In the genomic region with DNA sequence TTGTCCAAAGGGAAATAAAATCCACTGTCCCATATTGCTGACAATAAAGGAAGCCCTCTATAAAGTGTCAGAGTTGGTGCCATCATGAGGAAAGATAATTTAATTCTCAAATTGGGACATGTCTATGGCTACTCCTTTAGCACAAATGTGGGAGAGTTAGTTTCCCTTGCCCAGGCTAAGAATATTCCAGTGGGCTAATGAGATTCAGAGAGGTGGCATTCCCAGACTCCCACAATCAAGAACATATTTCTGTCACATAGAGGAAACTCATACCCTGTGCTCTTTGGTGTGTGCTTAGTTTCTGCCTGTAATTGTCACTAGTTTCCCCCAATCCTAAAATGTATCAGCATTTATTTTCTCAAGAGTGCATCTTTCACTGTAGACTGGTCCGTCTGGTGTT, we compare ENCODE assay signal across 23 mouse cellular contexts.
DNase-seq lines count a peak whose midpoint lies in the region; ATAC-seq and TF ChIP-seq lines count a peak whose summit lies in the region.
"Had no signal": no experiment of that assay in that cellular context is flagged by ENCODE, and none has a peak within 500 bp of the region (broad histone marks: within the 10 kb centered on the region; RNA-seq: fewer than 3 reads in every experiment).

No protein-coding gene starts in this region.

- no peak for TF ChIP-seq CTCF in CH12.LX (conservative IDR thresholded peaks at IDR 0.05 in 1 of 2, IDR thresholded peaks at IDR 0.05 in 1 of 2; ENCODE audit: low read depth in 2 of 2, low read length in 2 of 2)

- dilution Hi-C loops in CH12.LX (cut with MboI; ENCODE audit: extremely low pct_ligation_motif_present, extremely low pct_unique_long_range_greater_than_20kb, low sequenced_read_pairs): no loop called here

- TF ChIP-seq RAD21 in CH12.LX (IDR thresholded peaks at IDR 0.05; ENCODE audit: low read depth, low read length): no peak

- 65% methylated on average over 1 of the region's 1 CpGs for WGBS in hindbrain, embryonic 13.5 days
- WGBS in hindbrain, embryonic 10.5 days: 91% methylated on average over 1 of the region's 1 CpGs
- WGBS in hindbrain, embryonic 16.5 days: 52% methylated on average over 1 of the region's 1 CpGs
- WGBS in hindbrain, embryonic 12.5 days: 62% methylated on average over 1 of the region's 1 CpGs
- 54% methylated on average over 1 of the region's 1 CpGs for WGBS in neural tube, embryonic 15.5 days

- H3K4me3 ChIP-seq in hindbrain, embryonic 13.5 days: no peak overlapping the region
- no peak overlapping the region for H3K4me3 ChIP-seq in hindbrain, embryonic 10.5 days
- no peak overlapping the region for H3K4me3 ChIP-seq in hindbrain, embryonic 16.5 days (ENCODE audit: low read length)
- no peak overlapping the region for H3K4me3 ChIP-seq in hindbrain, embryonic 12.5 days
- no peak overlapping the region for H3K4me3 ChIP-seq in CH12.LX (replicated peaks in 1 of 3; ENCODE audit: low read depth in 2 of 3, low read length in 2 of 3, poor library complexity in 1 of 3)
- no peak overlapping the region for H3K4me3 ChIP-seq in neural tube, embryonic 15.5 days (replicated peaks)
- H3K4me3 ChIP-seq: forebrain, embryonic 10.5 days; forebrain, embryonic 13.5 days; heart, adult 2 months; heart, embryonic 10.5 days; heart, embryonic 13.5 days; intestine, embryonic 15.5 days had no signal

- in situ Hi-C loops in CH12.LX (cut with MboI; ENCODE audit: low pct_ligation_motif_present, low pct_unique_long_range_greater_than_20kb, low sequenced_read_pairs): no loop called here

- peaks cover 20% of the 10 kb centered on the region for H3K4me1 ChIP-seq in hindbrain, embryonic 13.5 days (replicated peaks)
- peaks cover 6% of the 10 kb centered on the region; the same call in 1 of the 2 replicates for H3K4me1 ChIP-seq in hindbrain, embryonic 10.5 days (replicated peaks)
- no peaks in the 10 kb centered on the region for H3K4me1 ChIP-seq in hindbrain, embryonic 16.5 days (ENCODE audit: control insufficient read depth, insufficient read depth, low read depth, low read length)
- 0 out of 2 replicates have a peak, but pooled peaks cover 9% of the 10 kb centered on the region for H3K4me1 ChIP-seq in hindbrain, embryonic 12.5 days
- peaks cover 23 to 63% of the 10 kb centered on the region in 2 experiments for H3K4me1 ChIP-seq in CH12.LX (ENCODE audit: control insufficient read depth in 1 of 2, insufficient read depth in 2 of 2)
- peaks cover 20% of the 10 kb centered on the region for H3K4me1 ChIP-seq in neural tube, embryonic 15.5 days
- H3K4me1 ChIP-seq: forebrain, embryonic 10.5 days; forebrain, embryonic 13.5 days; heart, embryonic 10.5 days; heart, embryonic 13.5 days; intestine, embryonic 15.5 days had no signal

- DNase-seq in hindbrain, embryonic 10.5 days (ENCODE audit: low spot score): no peak
- no peak for DNase-seq in CH12.LX (ENCODE audit: extremely low read depth)
- DNase-seq in gastrocnemius, adult 18-20 months (ENCODE audit: low spot score): no peak
- DNase-seq: adrenal gland, adult 8-10 months; adrenal gland, postnatal 25 days; gastrocnemius, postnatal 10 days; gastrocnemius, postnatal 36 days; heart, adult 2 months; heart, postnatal 14 days; heart, postnatal 4 days; kidney, adult 11 months had no signal

- H3K4me2 ChIP-seq in hindbrain, embryonic 13.5 days: no peak overlapping the region
- no peak overlapping the region for H3K4me2 ChIP-seq in hindbrain, embryonic 16.5 days (ENCODE audit: low read length)
- H3K4me2 ChIP-seq in hindbrain, embryonic 12.5 days (replicated peaks): no peak overlapping the region
- H3K4me2 ChIP-seq in CH12.LX (ENCODE audit: insufficient read depth, low read depth, poor library complexity, severe bottlenecking): peak overlapping the region; percentile 53
- no peak overlapping the region for H3K4me2 ChIP-seq in neural tube, embryonic 15.5 days
- H3K4me2 ChIP-seq: forebrain, embryonic 13.5 days; heart, embryonic 13.5 days; intestine, embryonic 15.5 days had no signal

- no peak overlapping the region for H3K9ac ChIP-seq in hindbrain, embryonic 13.5 days
- H3K9ac ChIP-seq in hindbrain, embryonic 16.5 days (ENCODE audit: low read depth, low read length): no peak overlapping the region
- no peak overlapping the region for H3K9ac ChIP-seq in hindbrain, embryonic 12.5 days
- 0 out of 2 replicates have a peak overlapping the region, but pooled peaks have one; percentile 1 for H3K9ac ChIP-seq in CH12.LX (ENCODE audit: insufficient read depth, low read depth)
- no peak overlapping the region for H3K9ac ChIP-seq in neural tube, embryonic 15.5 days (replicated peaks)
- H3K9ac ChIP-seq: forebrain, embryonic 13.5 days; heart, embryonic 13.5 days; intestine, embryonic 15.5 days had no signal

- no peaks in the 10 kb centered on the region for H3K27me3 ChIP-seq in hindbrain, embryonic 13.5 days
- no peaks in the 10 kb centered on the region for H3K27me3 ChIP-seq in hindbrain, embryonic 10.5 days (ENCODE audit: insufficient read depth, poor library complexity, severe bottlenecking)
- H3K27me3 ChIP-seq in hindbrain, embryonic 16.5 days (replicated peaks; ENCODE audit: control insufficient read depth, insufficient read depth, low read length): no peaks in the 10 kb centered on the region
- no peaks in the 10 kb centered on the region for H3K27me3 ChIP-seq in hindbrain, embryonic 12.5 days
- no peaks in the 10 kb centered on the region for H3K27me3 ChIP-seq in CH12.LX (replicated peaks)
- H3K27me3 ChIP-seq in neural tube, embryonic 15.5 days (replicated peaks): no peaks in the 10 kb centered on the region
- H3K27me3 ChIP-seq: forebrain, embryonic 13.5 days; heart, embryonic 13.5 days; intestine, embryonic 15.5 days had no signal

- H3K27ac ChIP-seq in hindbrain, embryonic 13.5 days: peak overlapping the region; percentile 3; the same call in 1 of the 2 replicates
- H3K27ac ChIP-seq in hindbrain, embryonic 10.5 days: no peak overlapping the region
- H3K27ac ChIP-seq in hindbrain, embryonic 16.5 days (ENCODE audit: low read depth, low read length): 0 out of 2 replicates have a peak overlapping the region, but pooled peaks have one; percentile 25
- H3K27ac ChIP-seq in hindbrain, embryonic 12.5 days: no peak overlapping the region; the same call in 1 of the 2 replicates
- H3K27ac ChIP-seq in CH12.LX (ENCODE audit: insufficient read depth, low read depth): no peak overlapping the region
- H3K27ac ChIP-seq in neural tube, embryonic 15.5 days (replicated peaks): 0 out of 2 replicates have a peak overlapping the region, but pooled peaks have one; percentile 33
- H3K27ac ChIP-seq: forebrain, embryonic 10.5 days; forebrain, embryonic 13.5 days; heart, adult 2 months; heart, embryonic 10.5 days; heart, embryonic 13.5 days; intestine, embryonic 15.5 days had no signal

- no peak for TF ChIP-seq EP300 in CH12.LX (IDR thresholded peaks at IDR 0.05; ENCODE audit: low read length)

- H3K9me3 ChIP-seq in hindbrain, embryonic 13.5 days: no peaks in the 10 kb centered on the region
- no peaks in the 10 kb centered on the region for H3K9me3 ChIP-seq in hindbrain, embryonic 10.5 days
- H3K9me3 ChIP-seq in hindbrain, embryonic 16.5 days (ENCODE audit: control insufficient read depth, low read length): no peaks in the 10 kb centered on the region
- no peaks in the 10 kb centered on the region for H3K9me3 ChIP-seq in hindbrain, embryonic 12.5 days (replicated peaks)
- H3K9me3 ChIP-seq in CH12.LX (replicated peaks; ENCODE audit: low read length): no peaks in the 10 kb centered on the region
- H3K9me3 ChIP-seq in neural tube, embryonic 15.5 days (replicated peaks): no peaks in the 10 kb centered on the region
- H3K9me3 ChIP-seq: forebrain, embryonic 10.5 days; forebrain, embryonic 13.5 days; heart, embryonic 10.5 days; heart, embryonic 13.5 days; intestine, embryonic 15.5 days had no signal

- no peak for TF ChIP-seq POLR2A in CH12.LX (IDR thresholded peaks at IDR 0.05; ENCODE audit: low read depth, low read length)

- no peaks in the 10 kb centered on the region for H3K36me3 ChIP-seq in hindbrain, embryonic 13.5 days
- H3K36me3 ChIP-seq in hindbrain, embryonic 10.5 days: no peaks in the 10 kb centered on the region
- H3K36me3 ChIP-seq in hindbrain, embryonic 16.5 days (ENCODE audit: control insufficient read depth, insufficient read depth, low read length): no peaks in the 10 kb centered on the region
- no peaks in the 10 kb centered on the region for H3K36me3 ChIP-seq in hindbrain, embryonic 12.5 days
- H3K36me3 ChIP-seq in CH12.LX (replicated peaks in 1 of 2; ENCODE audit: control insufficient read depth in 1 of 2, insufficient read depth in 1 of 2, low read length in 1 of 2): peaks cover 11 to 62% of the 10 kb centered on the region in 2 experiments
- no peaks in the 10 kb centered on the region for H3K36me3 ChIP-seq in neural tube, embryonic 15.5 days
- H3K36me3 ChIP-seq: forebrain, embryonic 10.5 days; heart, embryonic 10.5 days; heart, embryonic 13.5 days; intestine, embryonic 15.5 days had no signal

- no peaks in the 10 kb centered on the region for H3K79me2 ChIP-seq in CH12.LX (replicated peaks; ENCODE audit: control insufficient read depth, extremely low read depth, insufficient read depth, poor library complexity, severe bottlenecking)

- no peak for ATAC-seq in hindbrain, embryonic 13.5 days (ENCODE audit: low FRiP score)
- no peak for ATAC-seq in hindbrain, embryonic 16.5 days
- ATAC-seq in hindbrain, embryonic 12.5 days (ENCODE audit: low FRiP score): no peak
- ATAC-seq in neural tube, embryonic 15.5 days (ENCODE audit: low FRiP score): no peak
- ATAC-seq: activated CD4-positive, CD25-positive, alpha-beta regulatory T cell, adult 4 months; CD4-positive, CD25-positive, alpha-beta regulatory T cell, adult 4 months; forebrain, embryonic 13.5 days; forebrain, embryonic 16.5 days; intestine, embryonic 15.5 days had no signal

TF ChIP-seq in CH12.LX, 34 proteins besides CTCF, POLR2A, EP300 and RAD21:
- TF ChIP-seq JUND (conservative IDR thresholded peaks at IDR 0.05; ENCODE audit: low read depth, low read length) (no peak), HCFC1 (IDR thresholded peaks at IDR 0.05; ENCODE audit: low read depth, low read length) (no peak)

Comparison
In these comparisons a context has a peak if more than half of its experiments do, and no peak if none do; other contexts are left out.
1. H3K27ac ChIP-seq: peak in hindbrain, embryonic 13.5 days (single experiment), hindbrain, embryonic 16.5 days (single experiment) and neural tube, embryonic 15.5 days (single experiment); none in hindbrain, embryonic 10.5 days (single experiment), hindbrain, embryonic 12.5 days (single experiment) and CH12.LX (single experiment).